Mouse (Mus musculus) MEL (cell line): ENCODE measurements around the gene Cryba2. TPM values are rescaled to one million over a fixed set of nuclear protein-coding genes. Genes with fewer than 3 reads are reported as not detected.
A peak's percentile ranks its signal among the peaks of the same experiment; 100 is the strongest.

ENCODE experiments used
- DNase-seq: peaks from one replicate; pipeline ENCODE4 v3.0.0; 2011; ENCODE audit warnings: low read depth, low spot score
- H3K27ac ChIP-seq: 2 replicates; pipeline ENCODE4 v1.5.1; 2012; ENCODE audit warnings: low read depth, mild to moderate bottlenecking, control low read depth, low read length, moderate library complexity; ENCODE audit not compliant: control insufficient read depth
- H3K27me3 ChIP-seq, 2 experiments: fragments of 150-350 bp in 1 of 2; sonication (generic) in 1 of 2; 2 replicates each; pipeline ENCODE4 v1.6.1; 2012; ENCODE audit warnings: low read length in 2 of 2, mild to moderate bottlenecking in 2 of 2, improper control_type of control experiment in 1 of 2, moderate library complexity in 1 of 2; ENCODE audit not compliant: insufficient read depth in 2 of 2, control insufficient read depth in 1 of 2
- H3K36me3 ChIP-seq, 2 experiments: 2 replicates each; pipeline ENCODE4 v1.6.1; 2012 to 2014; ENCODE audit warnings: low read length in 2 of 2, improper control_type of control experiment in 1 of 2, inconsistent platforms in 1 of 2, mild to moderate bottlenecking in 1 of 2; ENCODE audit not compliant: insufficient read depth in 2 of 2, control insufficient read depth in 1 of 2
- H3K4me1 ChIP-seq, 2 experiments: fragments of 150-350 bp in 1 of 2; sonication (generic) in 1 of 2; 2 replicates each; pipeline ENCODE4 v1.6.1; 2012; ENCODE audit warnings: low read length in 2 of 2, improper control_type of control experiment in 1 of 2, mild to moderate bottlenecking in 1 of 2; ENCODE audit not compliant: insufficient read depth in 2 of 2, control insufficient read depth in 1 of 2
- H3K4me3 ChIP-seq, 2 experiments: fragments of 150-350 bp in 1 of 2; sonication (generic) in 1 of 2; 2 replicates each; pipeline ENCODE4 v1.5.1; 2012; ENCODE audit warnings: low read depth in 2 of 2, low read length in 2 of 2, mild to moderate bottlenecking in 2 of 2, moderate library complexity in 2 of 2, control low read depth in 1 of 2, improper control_type of control experiment in 1 of 2; ENCODE audit not compliant: control insufficient read depth in 1 of 2, insufficient read depth in 1 of 2
- H3K79me2 ChIP-seq: 2 replicates; pipeline ENCODE4 v1.6.1; 2012; ENCODE audit warnings: mild to moderate bottlenecking, low read length, moderate library complexity; ENCODE audit not compliant: control insufficient read depth, poor library complexity, insufficient read depth
- H3K9ac ChIP-seq: 2 replicates; pipeline ENCODE4 v1.6.1; 2012; ENCODE audit warnings: low read depth, mild to moderate bottlenecking, control low read depth, low read length, moderate library complexity; ENCODE audit not compliant: control insufficient read depth, poor library complexity, severe bottlenecking
- H3K9me3 ChIP-seq: fragments of 150-350 bp; sonication (generic); replicated peaks from 2 replicates; pipeline ENCODE4 v1.6.1; 2012; ENCODE audit warnings: mild to moderate bottlenecking, low read length, improper control_type of control experiment, moderate library complexity; ENCODE audit not compliant: insufficient read depth
- BHLHE40 ChIP-seq: IDR thresholded peaks from 2 replicates; pipeline ENCODE4 v1.6.1; 2012; ENCODE audit warnings: low read depth, mild to moderate bottlenecking, inconsistent platforms, low read length, improper control_type of control experiment, borderline replicate concordance
- CHD2 ChIP-seq: IDR thresholded peaks from 2 replicates; pipeline ENCODE4 v1.6.1; 2011; ENCODE audit warnings: low read length, improper control_type of control experiment
- CTCF ChIP-seq, 3 experiments: IDR thresholded peaks in 2 of 3; conservative IDR thresholded peaks in 1 of 3; 2 replicates each; pipeline ENCODE4 v1.5.1; 2011 to 2012; ENCODE audit warnings: low read length in 3 of 3, low read depth in 2 of 3, mild to moderate bottlenecking in 2 of 3, improper control_type of control experiment in 1 of 3, inconsistent platforms in 1 of 3, mixed read lengths in 1 of 3, moderate library complexity in 1 of 3; ENCODE audit not compliant: control insufficient read depth in 1 of 3, insufficient read depth in 1 of 3, poor library complexity in 1 of 3, severe bottlenecking in 1 of 3
- E2F4 ChIP-seq: IDR thresholded peaks from 2 replicates; pipeline ENCODE4 v1.6.1; 2011; ENCODE audit warnings: low read depth, low read length, improper control_type of control experiment, borderline replicate concordance
- EP300 ChIP-seq, 2 experiments: IDR thresholded peaks; 2 replicates each; pipeline ENCODE4 v1.6.1; 2011; ENCODE audit warnings: improper control_type of control experiment in 2 of 2, low read length in 2 of 2, low read depth in 1 of 2, mild to moderate bottlenecking in 1 of 2
- ETS1 ChIP-seq: IDR thresholded peaks from 2 replicates; pipeline ENCODE4 v1.6.1; 2012; ENCODE audit warnings: low read depth, mild to moderate bottlenecking, inconsistent platforms, low read length, improper control_type of control experiment, moderate library complexity
- GATA1 ChIP-seq: IDR thresholded peaks from 2 replicates; pipeline ENCODE4 v1.6.1; 2011; ENCODE audit warnings: low read depth, low read length, improper control_type of control experiment
- HCFC1 ChIP-seq: IDR thresholded peaks from 2 replicates; pipeline ENCODE4 v1.6.1; 2012; ENCODE audit warnings: low read depth, mild to moderate bottlenecking, inconsistent platforms, low read length, improper control_type of control experiment, moderate library complexity
- JUND ChIP-seq: IDR thresholded peaks from 2 replicates; pipeline ENCODE4 v1.6.1; 2011; ENCODE audit warnings: low read depth, mild to moderate bottlenecking, improper control_type of control experiment, low read length
- KAT2A ChIP-seq: conservative IDR thresholded peaks from 2 replicates; pipeline ENCODE4 v1.6.1; 2012; ENCODE audit warnings: low read depth, low read length, improper control_type of control experiment, inconsistent platforms
- MAFK ChIP-seq: IDR thresholded peaks from 2 replicates; pipeline ENCODE4 v1.6.1; 2011; ENCODE audit warnings: low read depth, mild to moderate bottlenecking, low read length, improper control_type of control experiment, borderline replicate concordance
- MAX ChIP-seq: IDR thresholded peaks from 2 replicates; pipeline ENCODE4 v1.6.1; 2011; ENCODE audit warnings: low read length, improper control_type of control experiment
- MAZ ChIP-seq: IDR thresholded peaks from 2 replicates; pipeline ENCODE4 v1.6.1; 2012; ENCODE audit warnings: low read depth, mild to moderate bottlenecking, inconsistent platforms, low read length, improper control_type of control experiment
- MEF2A ChIP-seq: IDR thresholded peaks from 2 replicates; pipeline ENCODE4 v1.6.1; 2014; ENCODE audit warnings: low read depth, mild to moderate bottlenecking, inconsistent platforms, low read length, improper control_type of control experiment; ENCODE audit not compliant: poor library complexity, insufficient replicate concordance, severe bottlenecking; ENCODE audit errors: extremely low read depth
- MXI1 ChIP-seq: IDR thresholded peaks from 2 replicates; pipeline ENCODE4 v1.6.1; 2011; ENCODE audit warnings: mild to moderate bottlenecking, low read depth, low read length, improper control_type of control experiment
- MYB ChIP-seq: IDR thresholded peaks from 2 replicates; pipeline ENCODE4 v1.6.1; 2011; ENCODE audit warnings: mild to moderate bottlenecking, low read depth, low read length, improper control_type of control experiment
- MYC ChIP-seq: IDR thresholded peaks from 2 replicates; pipeline ENCODE4 v1.6.1; 2011; ENCODE audit warnings: low read depth, mild to moderate bottlenecking, low read length, improper control_type of control experiment, moderate library complexity
- NELFE ChIP-seq: IDR thresholded peaks from 2 replicates; pipeline ENCODE4 v1.6.1; 2011; ENCODE audit warnings: low read depth, low read length, improper control_type of control experiment
- NRF1 ChIP-seq: IDR thresholded peaks from 2 replicates; pipeline ENCODE4 v1.6.1; 2014; ENCODE audit warnings: low read depth, mild to moderate bottlenecking, inconsistent platforms, low read length, improper control_type of control experiment, moderate library complexity; ENCODE audit not compliant: poor library complexity, insufficient read depth, severe bottlenecking
- POLR2A ChIP-seq, 2 experiments: IDR thresholded peaks; 2 replicates each; pipeline ENCODE4 v1.6.1; 2011 to 2012; ENCODE audit warnings: low read length in 2 of 2, mild to moderate bottlenecking in 2 of 2, control low read depth in 1 of 2, improper control_type of control experiment in 1 of 2, low read depth in 1 of 2, moderate library complexity in 1 of 2; ENCODE audit not compliant: control insufficient read depth in 1 of 2, insufficient read depth in 1 of 2, poor library complexity in 1 of 2
- POLR2AphosphoS2 ChIP-seq: IDR thresholded peaks from 2 replicates; pipeline ENCODE4 v1.6.1; 2011; ENCODE audit warnings: low read length, improper control_type of control experiment
- POLR2AphosphoS5 ChIP-seq: IDR thresholded peaks from 2 replicates; pipeline ENCODE4 v1.6.1; 2012; ENCODE audit warnings: low read depth, borderline replicate concordance, mild to moderate bottlenecking, inconsistent platforms, low read length, moderate library complexity, mixed read lengths
- RAD21 ChIP-seq: IDR thresholded peaks from 2 replicates; pipeline ENCODE4 v1.6.1; 2011; ENCODE audit warnings: mild to moderate bottlenecking, low read depth, low read length, improper control_type of control experiment
- SIN3A ChIP-seq: IDR thresholded peaks from 2 replicates; pipeline ENCODE4 v1.6.1; 2012; ENCODE audit warnings: low read length, improper control_type of control experiment, inconsistent platforms
- SMC3 ChIP-seq: IDR thresholded peaks from 2 replicates; pipeline ENCODE4 v1.6.1; 2011; ENCODE audit warnings: low read depth, low read length, improper control_type of control experiment
- TBP ChIP-seq: IDR thresholded peaks from 2 replicates; pipeline ENCODE4 v1.8.0; 2011; ENCODE audit warnings: low read depth, low read length, improper control_type of control experiment
- TCF12 ChIP-seq: IDR thresholded peaks from 2 replicates; pipeline ENCODE4 v1.6.1; 2014; ENCODE audit warnings: low read depth, mild to moderate bottlenecking, inconsistent platforms, low read length, improper control_type of control experiment, moderate library complexity
- USF1 ChIP-seq: IDR thresholded peaks from 2 replicates; pipeline ENCODE4 v1.6.1; 2014; ENCODE audit warnings: low read depth, mild to moderate bottlenecking, inconsistent platforms, low read length, improper control_type of control experiment, moderate library complexity
- USF2 ChIP-seq, 2 experiments: IDR thresholded peaks; 2 replicates each; pipeline ENCODE4 v1.6.1; 2011 to 2012; ENCODE audit warnings: improper control_type of control experiment in 2 of 2, low read length in 2 of 2, borderline replicate concordance in 1 of 2, inconsistent platforms in 1 of 2, low read depth in 1 of 2, mild to moderate bottlenecking in 1 of 2; ENCODE audit not compliant: insufficient read depth in 1 of 2
- ZC3H11A ChIP-seq: IDR thresholded peaks from 2 replicates; pipeline ENCODE4 v1.6.1; 2012; ENCODE audit warnings: low read depth, mild to moderate bottlenecking, inconsistent platforms, low read length, improper control_type of control experiment
- ZKSCAN1 ChIP-seq: IDR thresholded peaks from 2 replicates; pipeline ENCODE4 v1.6.1; 2012; ENCODE audit warnings: low read depth, mild to moderate bottlenecking, inconsistent platforms, low read length, improper control_type of control experiment, moderate library complexity
- ZMIZ1 ChIP-seq: IDR thresholded peaks from 2 replicates; pipeline ENCODE4 v1.6.1; 2012; ENCODE audit warnings: low read depth, mild to moderate bottlenecking, inconsistent platforms, low read length, improper control_type of control experiment, moderate library complexity
- polyA plus RNA-seq, 2 experiments: library from polyadenylated mRNA; stranded (reverse) in 1 of 2; unstranded in 1 of 2; fragments of >175 nt in 1 of 2; fragments of >200 nt in 1 of 2; gene quantifications; 2 replicates each; pipeline versions ENCODE4 v1.2.1 to v1.2.4; 2012; ENCODE audit warnings: low replicate concordance in 2 of 2, low read depth in 1 of 2; ENCODE audit not compliant: insufficient read length in 2 of 2, insufficient read depth in 1 of 2, missing spikeins in 1 of 2
- total RNA-seq: library from RNA; depleted of rRNA; stranded (reverse); fragments of 300-350 nt; gene quantifications from 2 replicates; pipeline ENCODE4 v1.2.3, GENCODE M21; 2012

Cryba2 gene
- total and polyA plus RNA-seq, 3 experiments, result not detected

GRCm38 (mm10) chr1:74897976-74898375, 5.0 kb upstream of the Cryba2 start:
- H3K9me3 ChIP-seq, result no peaks in the 10 kb centered on the region
- H3K79me2 ChIP-seq, result no peaks in the 10 kb centered on the region
- no peak overlapping the region for H3K9ac ChIP-seq
- H3K36me3 ChIP-seq, result no peaks in the 10 kb centered on the region
- no peak for TF ChIP-seq MAFK
- no peak for TF ChIP-seq KAT2A
- no peak for TF ChIP-seq MXI1
- no peak for TF ChIP-seq NRF1
- no peak for TF ChIP-seq TBP
- TF ChIP-seq JUND, result no peak
- TF ChIP-seq HCFC1, result no peak
- TF ChIP-seq MAX, result no peak
- TF ChIP-seq ETS1, result no peak
- no peak for TF ChIP-seq POLR2A (IDR thresholded peaks at IDR 0.05; ENCODE audit: control insufficient read depth in 1 of 2, insufficient read depth in 1 of 2, low read depth in 1 of 2, low read length in 2 of 2, poor library complexity in 1 of 2)
- TF ChIP-seq USF1, result no peak
- no peak for TF ChIP-seq BHLHE40
- no peak for TF ChIP-seq ZKSCAN1
- TF ChIP-seq SIN3A, result no peak
- no peak for TF ChIP-seq USF2 (IDR thresholded peaks at IDR 0.05; ENCODE audit: borderline replicate concordance in 1 of 2, insufficient read depth in 1 of 2, low read depth in 1 of 2, low read length in 2 of 2)
- TF ChIP-seq MEF2A, result no peak
- H3K4me3 ChIP-seq, result no peak overlapping the region
- no peak for DNase-seq
- H3K4me1 ChIP-seq, result no peaks in the 10 kb centered on the region
- H3K27ac ChIP-seq, result no peak overlapping the region
- H3K27me3 ChIP-seq, result no peaks in the 10 kb centered on the region

GRCm38 (mm10) chr1:74894966-74895365, 2.0 kb upstream of the Cryba2 start:
- no peaks in the 10 kb centered on the region for H3K27me3 ChIP-seq
- H3K9ac ChIP-seq, result no peak overlapping the region
- no peaks in the 10 kb centered on the region for H3K4me1 ChIP-seq
- H3K4me3 ChIP-seq, result no peak overlapping the region
- no peaks in the 10 kb centered on the region for H3K9me3 ChIP-seq
- no peaks in the 10 kb centered on the region for H3K36me3 ChIP-seq
- H3K79me2 ChIP-seq, result no peaks in the 10 kb centered on the region
- TF ChIP-seq CTCF (IDR thresholded peaks at IDR 0.05 in 2 of 3, conservative IDR thresholded peaks at IDR 0.05 in 1 of 3; ENCODE audit: control insufficient read depth in 1 of 3, insufficient read depth in 1 of 3, low read depth in 2 of 3, low read length in 3 of 3, poor library complexity in 1 of 3, severe bottlenecking in 1 of 3), result peak; percentile 43 to 91 (median 66)
- no peak for TF ChIP-seq E2F4
- no peak for TF ChIP-seq MYC
- no peak for TF ChIP-seq EP300 (IDR thresholded peaks at IDR 0.05; ENCODE audit: low read depth in 1 of 2, low read length in 2 of 2)
- TF ChIP-seq KAT2A, result no peak
- no peak for TF ChIP-seq POLR2AphosphoS2
- no peak for TF ChIP-seq MYB
- no peak for TF ChIP-seq MAZ
- no peak for TF ChIP-seq NELFE
- TF ChIP-seq POLR2AphosphoS5, result no peak
- peak; percentile 16 for TF ChIP-seq RAD21
- TF ChIP-seq GATA1, result no peak
- TF ChIP-seq TCF12, result no peak
- TF ChIP-seq USF2 (IDR thresholded peaks at IDR 0.05; ENCODE audit: borderline replicate concordance in 1 of 2, insufficient read depth in 1 of 2, low read depth in 1 of 2, low read length in 2 of 2), result no peak
- no peak for TF ChIP-seq MEF2A
- TF ChIP-seq ZKSCAN1, result no peak
- no peak for TF ChIP-seq POLR2A (IDR thresholded peaks at IDR 0.05; ENCODE audit: control insufficient read depth in 1 of 2, insufficient read depth in 1 of 2, low read depth in 1 of 2, low read length in 2 of 2, poor library complexity in 1 of 2)
- no peak for TF ChIP-seq CHD2
- peak; percentile 47; the same call in 1 of the 2 replicates for TF ChIP-seq SMC3
- no peak for TF ChIP-seq ZC3H11A
- no peak for TF ChIP-seq ZMIZ1
- no peak overlapping the region for H3K27ac ChIP-seq
- peak; percentile 54 for DNase-seq
